Mouse (Mus musculus) olfactory bulb, adult 2 months (tissue): Measurements from ENCODE around the gene Dlx5.

Source experiments
- CTCF ChIP-seq: fragments of 200-500 bp; IDR thresholded peaks from 2 replicates; pipeline ENCODE4 v1.5.1; 2012; ENCODE audit warnings: low read depth, mild to moderate bottlenecking, low read length, moderate library complexity; ENCODE audit not compliant: insufficient read depth
- POLR2A ChIP-seq: fragments of 200-500 bp; IDR thresholded peaks from 2 replicates; pipeline ENCODE4 v1.6.1; 2012; ENCODE audit warnings: mild to moderate bottlenecking, low read depth, low read length, moderate library complexity; ENCODE audit not compliant: insufficient read depth

- TF ChIP-seq POLR2A (no peak), CTCF (no peak)
Observed at GRCm38 (mm10) chr6:6863160-6863870, 18.6 kb downstream of the Dlx5 start, which contains the start of gene Dlx6.
